16 mouse cellular contexts compared by ENCODE assay signal in genomic region chr5:35646927-35647326, GRCm38 (mm10). TPM values are rescaled to one million over a fixed set of nuclear protein-coding genes. Genes with fewer than 3 reads are reported as not detected.
DNase-seq lines count a peak whose midpoint lies in the region; ATAC-seq and TF ChIP-seq lines count a peak whose summit lies in the region.
"Had no signal": no experiment of that assay in that cellular context is flagged by ENCODE, and none has a peak within 500 bp of the region (broad histone marks: within the 10 kb centered on the region; RNA-seq: fewer than 3 reads in every experiment).

No protein-coding gene starts in this region.

- no peak overlapping the region for H3K9ac ChIP-seq in intestine, embryonic 14.5 days (ENCODE audit: low read length)
- no peak overlapping the region for H3K9ac ChIP-seq in intestine, postnatal 0 days (ENCODE audit: low read depth, low read length)
- H3K9ac ChIP-seq: heart, embryonic 13.5 days; liver, embryonic 15.5 days had no signal

- H3K27me3 ChIP-seq in intestine, embryonic 14.5 days (replicated peaks; ENCODE audit: control insufficient read depth, insufficient read depth, low read length), result no peaks in the 10 kb centered on the region
- no peaks in the 10 kb centered on the region for H3K27me3 ChIP-seq in intestine, postnatal 0 days (replicated peaks; ENCODE audit: control insufficient read depth, insufficient read depth, low read length)
- H3K27me3 ChIP-seq: heart, embryonic 13.5 days had no signal

- H3K4me2 ChIP-seq in intestine, embryonic 14.5 days (ENCODE audit: low read length), result no peak overlapping the region
- no peak overlapping the region for H3K4me2 ChIP-seq in intestine, postnatal 0 days (replicated peaks; ENCODE audit: low read depth)
- H3K4me2 ChIP-seq: heart, embryonic 13.5 days; liver, embryonic 15.5 days; midbrain, embryonic 11.5 days had no signal

- H3K36me3 ChIP-seq in intestine, embryonic 14.5 days (ENCODE audit: control insufficient read depth, insufficient read depth, low read length), result no peaks in the 10 kb centered on the region
- H3K36me3 ChIP-seq in intestine, postnatal 0 days (ENCODE audit: control insufficient read depth, insufficient read depth), result no peaks in the 10 kb centered on the region
- H3K36me3 ChIP-seq: heart, embryonic 13.5 days; liver, embryonic 15.5 days had no signal

- peaks cover 23% of the 10 kb centered on the region for H3K4me1 ChIP-seq in intestine, embryonic 14.5 days (replicated peaks; ENCODE audit: control insufficient read depth, insufficient read depth, low read length)
- no peaks in the 10 kb centered on the region; the same call in 1 of the 2 replicates for H3K4me1 ChIP-seq in intestine, postnatal 0 days (replicated peaks; ENCODE audit: control insufficient read depth, insufficient read depth, low read length)
- H3K4me1 ChIP-seq: liver, embryonic 15.5 days had no signal

- intact Hi-C loops in gastrocnemius, postnatal 14 days (cut with DNase I; ENCODE audit: low total_unique reads), result no loop called here

- no peak for ATAC-seq in intestine, embryonic 14.5 days (replicated peaks; ENCODE audit: low FRiP score, low TSS enrichment, low read depth)
- no peak for ATAC-seq in intestine, postnatal 0 days
- ATAC-seq in megakaryocyte progenitor cell, adult 5-6 weeks (replicated peaks; ENCODE audit: poor library complexity), result no peak
- ATAC-seq: inflammation-experienced regulatory T-cells, adult 6 months had no signal

- peak overlapping the region; percentile 12; the same call in 1 of the 2 replicates for H3K27ac ChIP-seq in intestine, embryonic 14.5 days (ENCODE audit: low read depth)
- no peak overlapping the region for H3K27ac ChIP-seq in intestine, postnatal 0 days (ENCODE audit: low read depth, low read length)
- H3K27ac ChIP-seq: heart, embryonic 13.5 days; liver, embryonic 15.5 days had no signal

- no peaks in the 10 kb centered on the region for H3K9me3 ChIP-seq in intestine, embryonic 14.5 days (ENCODE audit: control insufficient read depth, low read length)
- H3K9me3 ChIP-seq in intestine, postnatal 0 days (ENCODE audit: control insufficient read depth), result no peaks in the 10 kb centered on the region
- H3K9me3 ChIP-seq: heart, embryonic 13.5 days; liver, embryonic 15.5 days had no signal

- no peak for DNase-seq in intestine, embryonic 14.5 days (ENCODE audit: low spot score)
- DNase-seq in NIH3T3 (ENCODE audit: low read depth), result peak; percentile 37
- peak; percentile 72 for DNase-seq in gastrocnemius, postnatal 14 days
- peak; percentile 52 for DNase-seq in lung, postnatal 14 days
- DNase-seq in left cerebral cortex, adult 11 months (ENCODE audit: low spot score), result no peak
- no peak for DNase-seq in neural tube, embryonic 10.5 days (ENCODE audit: extremely low spot score, low spot score)
- DNase-seq: cerebellum, adult 9-10 months; left cerebral cortex, postnatal 4 days; thymus, postnatal 25 days had no signal

- no peak overlapping the region for H3K4me3 ChIP-seq in intestine, embryonic 14.5 days (ENCODE audit: low read depth, low read length)
- H3K4me3 ChIP-seq in intestine, postnatal 0 days (ENCODE audit: low read depth, low read length), result no peak overlapping the region
- H3K4me3 ChIP-seq: heart, embryonic 13.5 days; liver, embryonic 15.5 days had no signal

- TF ChIP-seq CTCF in intestine, postnatal 0 days (IDR thresholded peaks at IDR 0.05; ENCODE audit: low read depth), result no peak

- 76% methylated on average over 1 of the region's 1 CpGs for WGBS in intestine, embryonic 14.5 days
- 81% methylated on average over 1 of the region's 1 CpGs for WGBS in intestine, postnatal 0 days

RNA-seq across cellular contexts. Expression of gene Htra3, which starts 32.7 kb away (rescaled TPM):
- 39.1 and 47.9 TPM in 2 replicates for polyA plus RNA-seq in intestine, embryonic 14.5 days (2014; fragmentation: Nextera tagmentation; extraction: Ambion mirVana)
- polyA plus RNA-seq in intestine, postnatal 0 days (2015; fragmentation: Nextera tagmentation; extraction: Ambion mirVana), result 24.5 and 25.5 TPM in 2 replicates
- 10 to 100 TPM; 49.9 to 54.6 TPM for total RNA-seq in gastrocnemius, postnatal 14 days (2021)
- not detected in 2 replicates for total RNA-seq in megakaryocyte progenitor cell, adult 5-6 weeks (2015)
- not detected in 2 replicates for total RNA-seq in megakaryocyte progenitor cell, adult 5-6 weeks (2017)
- total RNA-seq: MEL had no signal
- polyA plus RNA-seq: inflammation-experienced regulatory T-cells, adult 6 months had no signal

Comparison
In these comparisons a context has a peak if more than half of its experiments do, and no peak if none do; other contexts are left out.
1. DNase-seq: peak in NIH3T3 (single experiment), gastrocnemius, postnatal 14 days (single experiment) and lung, postnatal 14 days (single experiment); none in intestine, embryonic 14.5 days (single experiment), left cerebral cortex, adult 11 months (single experiment) and neural tube, embryonic 10.5 days (single experiment).
2. RNA of gene Htra3, which starts 32.7 kb away (total RNA-seq): 49.9 to 54.6 TPM in gastrocnemius, postnatal 14 days; not detected in megakaryocyte progenitor cell, adult 5-6 weeks; every median in the first group is over 10 times any median in the second.